Comparison of ENCODE assay signal across 27 mouse cellular contexts in the genomic region with DNA sequence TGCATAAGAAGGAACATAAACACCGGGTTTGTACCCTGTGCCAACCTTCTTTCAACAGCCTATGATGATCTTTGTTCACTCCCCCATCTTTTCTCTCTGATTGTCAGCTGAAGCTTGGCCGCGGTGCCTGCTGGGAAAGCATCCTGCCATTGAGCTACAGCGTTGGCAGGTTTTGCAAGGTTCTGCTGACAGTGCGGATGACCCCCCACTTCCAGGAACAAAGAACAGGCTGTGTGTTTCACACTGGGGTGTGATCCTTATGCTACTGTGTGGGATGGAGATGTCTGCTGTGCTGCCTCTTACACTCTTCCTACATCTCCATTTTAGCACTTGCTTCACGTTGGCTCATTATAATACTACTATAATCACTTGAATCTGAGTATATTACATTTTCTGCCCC.
A peak's percentile ranks its signal among the peaks of the same experiment; 100 is the strongest.
DNase-seq lines count a peak whose midpoint lies in the region; ATAC-seq and TF ChIP-seq lines count a peak whose summit lies in the region.
"Had no signal": no experiment of that assay in that cellular context is flagged by ENCODE, and none has a peak within 500 bp of the region (broad histone marks: within the 10 kb centered on the region; RNA-seq: fewer than 3 reads in every experiment).

No protein-coding gene starts in this region.

- TF ChIP-seq POLR2A in heart, adult 2 months (IDR thresholded peaks at IDR 0.05; ENCODE audit: insufficient read depth, low read depth, low read length): no peak

- WGBS in forebrain, embryonic 13.5 days: 35% methylated on average over 6 of the region's 6 CpGs
- WGBS in forebrain, embryonic 12.5 days: 42% methylated on average over 6 of the region's 6 CpGs
- 59% methylated on average over 6 of the region's 6 CpGs for WGBS in heart, postnatal 0 days
- WGBS in heart, adult 2 months: 57% methylated on average over 6 of the region's 6 CpGs
- WGBS in midbrain, embryonic 15.5 days: 28% methylated on average over 6 of the region's 6 CpGs
- WGBS in midbrain, embryonic 10.5 days: 48% methylated on average over 6 of the region's 6 CpGs

- H3K79me2 ChIP-seq in heart, adult 2 months (replicated peaks; ENCODE audit: control insufficient read depth, insufficient read depth, low read length): no peaks in the 10 kb centered on the region

- no peak overlapping the region for H3K4me3 ChIP-seq in forebrain, embryonic 13.5 days
- H3K4me3 ChIP-seq in forebrain, embryonic 12.5 days (replicated peaks): no peak overlapping the region
- no peak overlapping the region for H3K4me3 ChIP-seq in heart, postnatal 0 days (ENCODE audit: low read depth, low read length)
- H3K4me3 ChIP-seq in heart, adult 2 months: no peak overlapping the region
- no peak overlapping the region for H3K4me3 ChIP-seq in midbrain, embryonic 15.5 days
- no peak overlapping the region for H3K4me3 ChIP-seq in midbrain, embryonic 10.5 days
- H3K4me3 ChIP-seq: embryonic facial prominence, embryonic 15.5 days; hindbrain, embryonic 15.5 days; intestine, embryonic 15.5 days; layer of hippocampus, adult 2 months; limb, embryonic 13.5 days; liver, embryonic 12.5 days; myocyte; neural tube, embryonic 13.5 days had no signal

- no peak overlapping the region for H3K27ac ChIP-seq in forebrain, embryonic 13.5 days
- H3K27ac ChIP-seq in forebrain, embryonic 12.5 days: no peak overlapping the region
- peak overlapping the region; percentile 34; the same call in 1 of the 2 replicates for H3K27ac ChIP-seq in heart, postnatal 0 days (ENCODE audit: low read depth)
- no peak overlapping the region; the same call in 1 of the 2 replicates for H3K27ac ChIP-seq in heart, adult 2 months
- H3K27ac ChIP-seq in midbrain, embryonic 15.5 days: no peak overlapping the region
- H3K27ac ChIP-seq in midbrain, embryonic 10.5 days (replicated peaks): no peak overlapping the region
- H3K27ac ChIP-seq: embryonic facial prominence, embryonic 15.5 days; hindbrain, embryonic 15.5 days; intestine, embryonic 15.5 days; layer of hippocampus, adult 2 months; limb, embryonic 13.5 days; liver, embryonic 12.5 days; neural tube, embryonic 13.5 days had no signal

- peak; percentile 60 for ATAC-seq in forebrain, embryonic 13.5 days
- no peak for ATAC-seq in forebrain, embryonic 12.5 days (ENCODE audit: low FRiP score)
- no peak for ATAC-seq in heart, postnatal 0 days (ENCODE audit: insufficient read depth, low read depth)
- ATAC-seq in midbrain, embryonic 15.5 days (replicated peaks): 0 out of 2 replicates have a peak, but pooled peaks have one; percentile 37
- ATAC-seq: CD4-positive, CD25-positive, alpha-beta regulatory T cell, adult 4 months; liver, embryonic 12.5 days had no signal

- no peak for TF ChIP-seq CTCF in heart, postnatal 0 days (IDR thresholded peaks at IDR 0.05; ENCODE audit: low read depth)
- no peak for TF ChIP-seq CTCF in heart, adult 2 months (IDR thresholded peaks at IDR 0.05)

- peaks cover 25% of the 10 kb centered on the region for H3K4me1 ChIP-seq in forebrain, embryonic 13.5 days
- peaks cover 4% of the 10 kb centered on the region for H3K4me1 ChIP-seq in forebrain, embryonic 12.5 days
- H3K4me1 ChIP-seq in heart, postnatal 0 days (ENCODE audit: control insufficient read depth, insufficient read depth): peaks cover 20% of the 10 kb centered on the region
- H3K4me1 ChIP-seq in heart, adult 2 months (ENCODE audit: control insufficient read depth, insufficient read depth, low read length): peaks cover 4% of the 10 kb centered on the region; the same call in 1 of the 2 replicates
- H3K4me1 ChIP-seq in midbrain, embryonic 15.5 days: 0 out of 2 replicates have a peak, but pooled peaks cover 2% of the 10 kb centered on the region
- H3K4me1 ChIP-seq in midbrain, embryonic 10.5 days: 0 out of 2 replicates have a peak, but pooled peaks cover 4% of the 10 kb centered on the region
- H3K4me1 ChIP-seq: hindbrain, embryonic 15.5 days; intestine, embryonic 15.5 days; liver, embryonic 12.5 days had no signal

- intact Hi-C loops in heart, adult 2 months (cut with DNase I): no loop called here
- intact Hi-C loops in gastrocnemius, postnatal 36 days (cut with DNase I): no loop called here

- DNase-seq in heart, postnatal 0 days (ENCODE audit: low spot score): no peak
- DNase-seq in heart, adult 2 months: no peak
- no peak for DNase-seq in midbrain, embryonic 10.5 days (ENCODE audit: low spot score)
- no peak for DNase-seq in gastrocnemius, postnatal 36 days
- DNase-seq: adrenal gland, postnatal 36 days; cerebellum, adult 8-10 months; gastrocnemius, postnatal 25 days; heart, postnatal 14 days; kidney, adult 8-10 months; kidney, postnatal 10 days; lung, adult 18-20 months; lung, postnatal 10 days; thymus, postnatal 14 days had no signal

- no peaks in the 10 kb centered on the region for H3K36me3 ChIP-seq in forebrain, embryonic 13.5 days (ENCODE audit: poor library complexity, severe bottlenecking)
- H3K36me3 ChIP-seq in forebrain, embryonic 12.5 days (replicated peaks): no peaks in the 10 kb centered on the region
- H3K36me3 ChIP-seq in heart, postnatal 0 days (replicated peaks; ENCODE audit: control insufficient read depth, insufficient read depth, low read length): no peaks in the 10 kb centered on the region
- H3K36me3 ChIP-seq in heart, adult 2 months (ENCODE audit: control insufficient read depth, insufficient read depth, low read length): peaks cover 5% of the 10 kb centered on the region; the same call in 1 of the 2 replicates
- no peaks in the 10 kb centered on the region for H3K36me3 ChIP-seq in midbrain, embryonic 15.5 days (replicated peaks)
- no peaks in the 10 kb centered on the region for H3K36me3 ChIP-seq in midbrain, embryonic 10.5 days
- H3K36me3 ChIP-seq: embryonic facial prominence, embryonic 15.5 days; hindbrain, embryonic 15.5 days; intestine, embryonic 15.5 days; limb, embryonic 13.5 days; liver, embryonic 12.5 days; neural tube, embryonic 13.5 days had no signal

- H3K27me3 ChIP-seq in forebrain, embryonic 13.5 days: no peaks in the 10 kb centered on the region
- H3K27me3 ChIP-seq in forebrain, embryonic 12.5 days: no peaks in the 10 kb centered on the region
- no peaks in the 10 kb centered on the region for H3K27me3 ChIP-seq in heart, postnatal 0 days (ENCODE audit: control insufficient read depth, insufficient read depth, low read length)
- H3K27me3 ChIP-seq in heart, adult 2 months (ENCODE audit: control insufficient read depth, insufficient read depth, low read length): no peaks in the 10 kb centered on the region
- no peaks in the 10 kb centered on the region for H3K27me3 ChIP-seq in midbrain, embryonic 15.5 days (replicated peaks)
- H3K27me3 ChIP-seq in midbrain, embryonic 10.5 days (ENCODE audit: low read depth, poor library complexity, severe bottlenecking): no peaks in the 10 kb centered on the region
- H3K27me3 ChIP-seq: embryonic facial prominence, embryonic 15.5 days; hindbrain, embryonic 15.5 days; intestine, embryonic 15.5 days; limb, embryonic 13.5 days; liver, embryonic 12.5 days; neural tube, embryonic 13.5 days had no signal

- H3K9ac ChIP-seq in forebrain, embryonic 13.5 days: no peak overlapping the region
- H3K9ac ChIP-seq in forebrain, embryonic 12.5 days: no peak overlapping the region
- H3K9ac ChIP-seq in heart, postnatal 0 days (replicated peaks; ENCODE audit: low read depth, low read length): no peak overlapping the region
- H3K9ac ChIP-seq in heart, adult 2 months (ENCODE audit: low read depth, low read length): no peak overlapping the region
- no peak overlapping the region for H3K9ac ChIP-seq in midbrain, embryonic 15.5 days
- H3K9ac ChIP-seq: embryonic facial prominence, embryonic 15.5 days; hindbrain, embryonic 15.5 days; intestine, embryonic 15.5 days; limb, embryonic 13.5 days; liver, embryonic 12.5 days; neural tube, embryonic 13.5 days had no signal

- no peak for TF ChIP-seq EP300 in heart, postnatal 0 days (IDR thresholded peaks at IDR 0.05; ENCODE audit: low read depth)
- no peak for TF ChIP-seq EP300 in heart, adult 2 months (IDR thresholded peaks at IDR 0.05; ENCODE audit: insufficient read depth, low read depth, low read length)

- no peaks in the 10 kb centered on the region for H3K9me3 ChIP-seq in forebrain, embryonic 13.5 days (replicated peaks)
- no peaks in the 10 kb centered on the region for H3K9me3 ChIP-seq in forebrain, embryonic 12.5 days
- H3K9me3 ChIP-seq in heart, postnatal 0 days (replicated peaks; ENCODE audit: control insufficient read depth, low read length): no peaks in the 10 kb centered on the region
- no peaks in the 10 kb centered on the region for H3K9me3 ChIP-seq in midbrain, embryonic 15.5 days
- H3K9me3 ChIP-seq in midbrain, embryonic 10.5 days (replicated peaks): no peaks in the 10 kb centered on the region
- H3K9me3 ChIP-seq: embryonic facial prominence, embryonic 15.5 days; hindbrain, embryonic 15.5 days; intestine, embryonic 15.5 days; limb, embryonic 13.5 days; liver, embryonic 12.5 days; neural tube, embryonic 13.5 days had no signal

- no peak overlapping the region for H3K4me2 ChIP-seq in forebrain, embryonic 13.5 days
- no peak overlapping the region for H3K4me2 ChIP-seq in forebrain, embryonic 12.5 days
- no peak overlapping the region for H3K4me2 ChIP-seq in heart, postnatal 0 days (ENCODE audit: low read depth, low read length)
- H3K4me2 ChIP-seq in midbrain, embryonic 15.5 days: no peak overlapping the region
- H3K4me2 ChIP-seq: embryonic facial prominence, embryonic 15.5 days; heart, embryonic 11.5 days; hindbrain, embryonic 15.5 days; intestine, embryonic 15.5 days; limb, embryonic 13.5 days; liver, embryonic 12.5 days; midbrain, embryonic 11.5 days; neural tube, embryonic 13.5 days had no signal

Comparison
In these comparisons a context has a peak if more than half of its experiments do, and no peak if none do; other contexts are left out.
1. ATAC-seq: peak in forebrain, embryonic 13.5 days (single experiment) and midbrain, embryonic 15.5 days (single experiment); none in forebrain, embryonic 12.5 days (single experiment) and heart, postnatal 0 days (single experiment).